Mouse (Mus musculus): ENCODE results near the gene Dlg2.

DNA sequence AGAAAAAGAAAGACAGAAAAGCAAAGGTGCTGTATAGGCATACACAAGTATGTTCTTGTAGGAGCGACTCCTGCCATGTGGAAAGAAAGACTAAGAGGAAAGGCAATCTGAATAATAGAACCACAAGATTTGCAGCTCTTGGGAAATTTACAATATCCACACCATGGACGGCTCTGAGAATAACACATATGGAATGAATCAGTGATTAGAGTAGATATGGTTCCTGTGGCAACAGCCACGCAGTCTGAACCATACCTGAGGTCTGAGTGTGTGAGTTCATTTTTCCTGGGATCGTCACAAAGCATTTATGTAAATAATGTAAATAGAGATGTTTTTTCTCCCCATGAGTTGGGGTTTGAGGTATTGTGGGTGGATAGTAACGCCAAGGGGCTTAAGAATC lies 1247.9 kb downstream of the Dlg2 start:
- TF ChIP-seq CTCF (IDR thresholded peaks at IDR 0.05; ENCODE audit: borderline replicate concordance, insufficient read depth, low read depth, low read length) (no peak), POLR2A (IDR thresholded peaks at IDR 0.05; ENCODE audit: borderline replicate concordance, insufficient read depth, low read length) (no peak)
